Mouse (Mus musculus): Measurements from ENCODE around the gene Trim2. TPM values are rescaled to one million over a fixed set of nuclear protein-coding genes. Genes with fewer than 3 reads are reported as not detected.

Gene Trim2
- polyA plus RNA-seq, 1 experiment = 3.2 TPM

GRCm38 (mm10) chr3:84287256-84287655 lies 19.4 kb downstream of the Trim2 start:
- no peaks in the 10 kb centered on the region for H3K27me3 ChIP-seq (ENCODE audit: control insufficient read depth, insufficient read depth, insufficient read length)
- H3ac ChIP-seq (ENCODE audit: control insufficient read depth, insufficient read length) = no peak overlapping the region
- H3K36me3 ChIP-seq (ENCODE audit: control insufficient read depth, insufficient read depth) = no peaks in the 10 kb centered on the region
- no peak for TF ChIP-seq MAX (IDR thresholded peaks at IDR 0.05; ENCODE audit: low read depth)
- no peak for TF ChIP-seq TCF12 (IDR thresholded peaks at IDR 0.05; ENCODE audit: insufficient read depth, poor library complexity, severe bottlenecking)
- TF ChIP-seq REST (IDR thresholded peaks at IDR 0.05; ENCODE audit: insufficient read depth, insufficient read length) = no peak
- TF ChIP-seq POLR2AphosphoS2 (IDR thresholded peaks at IDR 0.05; ENCODE audit: insufficient read length, low read depth) = no peak
- no peak for TF ChIP-seq SRF (IDR thresholded peaks at IDR 0.05; ENCODE audit: control insufficient read depth, insufficient read length, low read depth)
- TF ChIP-seq MYOG (IDR thresholded peaks at IDR 0.05; ENCODE audit: control insufficient read depth in 1 of 3, insufficient read depth in 1 of 3, insufficient read length in 2 of 3, low read depth in 2 of 3) = no peak
- no peak for TF ChIP-seq POLR2A (IDR thresholded peaks at IDR 0.05; ENCODE audit: insufficient read length, low read depth)
- TF ChIP-seq CEBPB (IDR thresholded peaks at IDR 0.05; ENCODE audit: insufficient read depth, poor library complexity, severe bottlenecking) = no peak
- no peak overlapping the region for H3K4me2 ChIP-seq (ENCODE audit: low read depth)
- H3K4me3 ChIP-seq = no peak overlapping the region
- no peaks in the 10 kb centered on the region for H3K79me2 ChIP-seq (ENCODE audit: control insufficient read depth, insufficient read depth)

- no peaks in the 10 kb centered on the region for H3K79me2 ChIP-seq (ENCODE audit: control insufficient read depth, insufficient read depth)
- H3K27me3 ChIP-seq (ENCODE audit: control insufficient read depth, insufficient read depth, insufficient read length) = no peaks in the 10 kb centered on the region
- no peak overlapping the region for H3ac ChIP-seq (ENCODE audit: control insufficient read depth, insufficient read length)
- H3K4me3 ChIP-seq = no peak overlapping the region
- no peak overlapping the region for H3K4me2 ChIP-seq (ENCODE audit: low read depth)
- TF ChIP-seq POLR2AphosphoS2 (IDR thresholded peaks at IDR 0.05; ENCODE audit: insufficient read length, low read depth) = no peak
- TF ChIP-seq TCF3 (IDR thresholded peaks at IDR 0.05; ENCODE audit: insufficient read length, low read depth) = no peak
- TF ChIP-seq MYOD1 (IDR thresholded peaks at IDR 0.05; ENCODE audit: control insufficient read depth in 1 of 3, insufficient read length in 2 of 3, low read depth in 2 of 3) = no peak
- TF ChIP-seq SRF (IDR thresholded peaks at IDR 0.05; ENCODE audit: control insufficient read depth, insufficient read length, low read depth) = no peak
- no peak for TF ChIP-seq TCF12 (IDR thresholded peaks at IDR 0.05; ENCODE audit: insufficient read depth, poor library complexity, severe bottlenecking)
- no peak for TF ChIP-seq REST (IDR thresholded peaks at IDR 0.05; ENCODE audit: insufficient read depth, insufficient read length)
- TF ChIP-seq POLR2A (IDR thresholded peaks at IDR 0.05; ENCODE audit: insufficient read length, low read depth) = no peak
- TF ChIP-seq CEBPB (IDR thresholded peaks at IDR 0.05; ENCODE audit: insufficient read depth, poor library complexity, severe bottlenecking) = no peak
- no peaks in the 10 kb centered on the region for H3K36me3 ChIP-seq (ENCODE audit: control insufficient read depth, insufficient read depth)
Measured at GRCm38 (mm10) chr3:84286311-84286710, 20.4 kb downstream of the Trim2 start.

GRCm38 (mm10) chr3:84284796-84285195 lies 21.9 kb downstream of the Trim2 start:
- Histone ChIP-seq H3K36me3 (ENCODE audit: control insufficient read depth, insufficient read depth) (no peaks in the 10 kb centered on the region), H3ac (ENCODE audit: control insufficient read depth, insufficient read length) (no peak overlapping the region)
- no peak for TF ChIP-seq POLR2A (IDR thresholded peaks at IDR 0.05; ENCODE audit: insufficient read length, low read depth)
- no peak for TF ChIP-seq CEBPB (IDR thresholded peaks at IDR 0.05; ENCODE audit: insufficient read depth, poor library complexity, severe bottlenecking)
- no peak for TF ChIP-seq MYOD1 (IDR thresholded peaks at IDR 0.05; ENCODE audit: control insufficient read depth in 1 of 3, insufficient read length in 2 of 3, low read depth in 2 of 3)
- TF ChIP-seq POLR2AphosphoS2 (IDR thresholded peaks at IDR 0.05; ENCODE audit: insufficient read length, low read depth) = no peak
- TF ChIP-seq USF1 (IDR thresholded peaks at IDR 0.05; ENCODE audit: low read depth) = no peak
- TF ChIP-seq E2F4 (IDR thresholded peaks at IDR 0.05; ENCODE audit: insufficient read depth) = no peak
- TF ChIP-seq MYOG (IDR thresholded peaks at IDR 0.05; ENCODE audit: control insufficient read depth in 1 of 3, insufficient read depth in 1 of 3, insufficient read length in 2 of 3, low read depth in 2 of 3) = no peak
- TF ChIP-seq TCF12 (IDR thresholded peaks at IDR 0.05; ENCODE audit: insufficient read depth, poor library complexity, severe bottlenecking) = no peak
- no peak for TF ChIP-seq SRF (IDR thresholded peaks at IDR 0.05; ENCODE audit: control insufficient read depth, insufficient read length, low read depth)
- no peak for TF ChIP-seq TCF3 (IDR thresholded peaks at IDR 0.05; ENCODE audit: insufficient read length, low read depth)
- no peak for TF ChIP-seq MAX (IDR thresholded peaks at IDR 0.05; ENCODE audit: low read depth)
- no peak for TF ChIP-seq REST (IDR thresholded peaks at IDR 0.05; ENCODE audit: insufficient read depth, insufficient read length)

DNA sequence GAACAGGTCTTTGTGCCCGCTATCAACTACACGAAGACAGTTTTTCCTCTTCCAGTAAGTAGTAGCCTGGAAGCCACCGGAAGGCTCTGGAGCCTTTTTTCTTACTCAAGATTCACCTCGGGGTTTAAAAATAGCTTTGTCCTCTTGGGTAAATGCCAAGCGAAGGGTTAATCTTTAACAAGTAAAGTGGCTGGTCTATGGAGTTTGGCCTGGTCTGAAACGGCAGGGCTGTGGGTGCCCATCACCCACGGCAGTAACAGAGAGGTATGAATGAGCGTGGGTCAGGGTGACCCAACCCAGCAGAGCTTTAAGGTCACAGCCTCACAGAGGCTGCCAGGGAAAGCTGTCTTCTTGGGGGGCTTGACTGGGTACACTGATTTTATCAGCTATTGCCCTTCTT lies 23.2 kb downstream of the Trim2 start:
- Histone ChIP-seq H3K27me3 (ENCODE audit: control insufficient read depth, insufficient read depth, insufficient read length) (no peaks in the 10 kb centered on the region), H3K36me3 (ENCODE audit: control insufficient read depth, insufficient read depth) (no peaks in the 10 kb centered on the region), H3K79me2 (ENCODE audit: control insufficient read depth, insufficient read depth) (no peaks in the 10 kb centered on the region), H3K4me3 (no peak overlapping the region), H3ac (ENCODE audit: control insufficient read depth, insufficient read length) (no peak overlapping the region), H3K4me2 (ENCODE audit: low read depth) (no peak overlapping the region)
- TF ChIP-seq REST (IDR thresholded peaks at IDR 0.05; ENCODE audit: insufficient read depth, insufficient read length) (no peak), POLR2AphosphoS2 (IDR thresholded peaks at IDR 0.05; ENCODE audit: insufficient read length, low read depth) (no peak), POLR2A (IDR thresholded peaks at IDR 0.05; ENCODE audit: insufficient read length, low read depth) (no peak), USF1 (IDR thresholded peaks at IDR 0.05; ENCODE audit: low read depth) (no peak), MYOD1 (IDR thresholded peaks at IDR 0.05; ENCODE audit: control insufficient read depth in 1 of 3, insufficient read length in 2 of 3, low read depth in 2 of 3) (no peak), TCF3 (IDR thresholded peaks at IDR 0.05; ENCODE audit: insufficient read length, low read depth) (no peak), SRF (IDR thresholded peaks at IDR 0.05; ENCODE audit: control insufficient read depth, insufficient read length, low read depth) (no peak), TCF12 (IDR thresholded peaks at IDR 0.05; ENCODE audit: insufficient read depth, poor library complexity, severe bottlenecking) (no peak), MAX (IDR thresholded peaks at IDR 0.05; ENCODE audit: low read depth) (no peak), CEBPB (IDR thresholded peaks at IDR 0.05; ENCODE audit: insufficient read depth, poor library complexity, severe bottlenecking) (no peak), MYOG (IDR thresholded peaks at IDR 0.05; ENCODE audit: control insufficient read depth in 1 of 3, insufficient read depth in 1 of 3, insufficient read length in 2 of 3, low read depth in 2 of 3) (no peak)

More at GRCm38 (mm10) chr3:84284796-84285195, 21.9 kb downstream of the Trim2 start:
- Histone ChIP-seq H3K27me3 (ENCODE audit: control insufficient read depth, insufficient read depth, insufficient read length) (no peaks in the 10 kb centered on the region), H3K4me3 (no peak overlapping the region), H3K79me2 (ENCODE audit: control insufficient read depth, insufficient read depth) (no peaks in the 10 kb centered on the region), H3K4me2 (ENCODE audit: low read depth) (no peak overlapping the region)

DNA sequence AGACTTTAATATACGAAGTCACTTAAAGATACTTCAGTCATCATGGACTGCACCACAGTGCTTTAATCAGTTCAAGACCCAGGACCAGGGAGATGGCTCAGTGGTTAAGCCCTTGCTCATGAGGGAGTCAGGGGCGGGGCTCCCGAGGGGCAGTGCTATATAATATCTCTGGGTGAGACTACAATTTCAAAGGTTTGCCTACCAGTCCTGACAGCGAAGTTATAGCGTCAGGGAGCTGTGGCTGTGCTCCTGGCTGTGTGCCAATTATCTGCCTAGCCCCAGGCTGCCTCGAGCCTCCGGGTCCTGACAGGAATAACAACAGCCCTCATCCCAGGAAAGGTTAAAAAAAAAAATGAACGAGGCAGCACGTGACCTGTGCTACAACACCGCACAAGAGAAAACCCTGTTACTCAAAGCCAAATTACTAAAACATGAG lies 24.7 kb downstream of the Trim2 start:
- H3K4me3 ChIP-seq = no peak overlapping the region
- TF ChIP-seq CEBPB (IDR thresholded peaks at IDR 0.05; ENCODE audit: insufficient read depth, poor library complexity, severe bottlenecking) (no peak), MYOG (IDR thresholded peaks at IDR 0.05; ENCODE audit: control insufficient read depth in 1 of 3, insufficient read depth in 1 of 3, insufficient read length in 2 of 3, low read depth in 2 of 3) (no peak), USF1 (IDR thresholded peaks at IDR 0.05; ENCODE audit: low read depth) (peak; percentile 8), TCF12 (IDR thresholded peaks at IDR 0.05; ENCODE audit: insufficient read depth, poor library complexity, severe bottlenecking) (no peak)
- no peaks in the 10 kb centered on the region for H3K36me3 ChIP-seq (ENCODE audit: control insufficient read depth, insufficient read depth)
- H3ac ChIP-seq (ENCODE audit: control insufficient read depth, insufficient read length) = no peak overlapping the region
- no peak overlapping the region for H3K4me2 ChIP-seq (ENCODE audit: low read depth)
- no peaks in the 10 kb centered on the region for H3K27me3 ChIP-seq (ENCODE audit: control insufficient read depth, insufficient read depth, insufficient read length)
- no peaks in the 10 kb centered on the region for H3K79me2 ChIP-seq (ENCODE audit: control insufficient read depth, insufficient read depth)

Measured in myocyte (in vitro differentiated cells).